Mouse (Mus musculus): ENCODE measurements at regions not wholly inside any gene's neighbourhood (a gene's known extent, or its start where the extent isn't known, plus 50 kb on each side); places are given as distances from the start of the nearest gene placed in this dataset.

DNA sequence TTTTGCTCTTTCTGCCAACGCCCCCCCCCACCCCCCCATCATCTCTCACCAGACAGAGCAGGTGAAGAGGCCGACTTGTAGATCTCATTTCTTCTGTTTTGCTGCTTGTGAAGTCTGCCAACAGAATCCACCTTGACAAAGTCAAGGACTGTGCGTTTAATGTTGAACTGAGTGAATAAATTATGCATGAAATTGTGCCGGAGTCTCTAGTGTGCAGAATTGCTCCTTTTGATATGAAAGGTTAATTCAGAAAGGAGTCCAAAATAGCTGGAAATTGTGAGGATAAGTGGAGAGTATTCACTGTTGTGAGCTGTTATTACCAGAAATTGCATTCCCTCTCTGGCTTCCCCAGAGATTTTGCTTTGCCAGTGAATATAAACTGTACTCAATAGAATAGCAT lies 262.5 kb downstream of the Gm765 start:
- TF ChIP-seq CTCF (IDR thresholded peaks at IDR 0.05; ENCODE audit: control insufficient read depth, insufficient read depth, insufficient read length) (no peak), USF1 (IDR thresholded peaks at IDR 0.05; ENCODE audit: low read depth) (no peak), MAX (IDR thresholded peaks at IDR 0.05) (no peak), MYOD1 (IDR thresholded peaks at IDR 0.05; ENCODE audit: control insufficient read depth, insufficient read length, low read depth) (no peak), CEBPB (IDR thresholded peaks at IDR 0.05; ENCODE audit: low read depth) (no peak)

Data from C2C12 (cell line).